In the genomic region with DNA sequence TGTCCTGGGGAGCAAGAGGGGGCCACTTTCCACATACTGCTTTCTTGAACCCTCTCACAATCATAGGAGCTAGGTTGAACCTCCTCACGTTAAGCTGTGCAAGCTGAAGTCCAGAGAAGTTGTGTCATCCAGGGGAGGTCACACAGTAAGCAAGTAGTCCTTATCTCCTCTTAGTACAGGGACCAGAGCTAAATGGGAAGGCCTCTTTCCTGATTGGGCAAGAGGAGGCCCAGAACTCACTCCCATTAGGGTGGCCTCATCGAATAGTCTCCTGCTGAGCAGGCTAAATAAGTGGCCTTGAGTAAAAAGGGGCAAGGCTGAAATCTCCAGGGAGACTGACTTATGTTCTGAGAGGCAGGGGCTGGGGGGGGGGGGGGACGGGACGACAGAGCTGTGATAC, we compare ENCODE assay signal across 10 mouse cellular contexts.
DNase-seq lines count a peak whose midpoint lies in the region; ATAC-seq and TF ChIP-seq lines count a peak whose summit lies in the region.
"Had no signal": no experiment of that assay in that cellular context is flagged by ENCODE, and none has a peak within 500 bp of the region (broad histone marks: within the 10 kb centered on the region; RNA-seq: fewer than 3 reads in every experiment).

No protein-coding gene starts in this region.

- H3K4me3 ChIP-seq in heart, embryonic 15.5 days = no peak overlapping the region
- peak overlapping the region; percentile 49; the same call in 1 of the 2 replicates for H3K4me3 ChIP-seq in E14TG2a.4 (replicated peaks; ENCODE audit: low read length)
- no peak overlapping the region for H3K4me3 ChIP-seq in liver, embryonic 15.5 days (replicated peaks)

- no peak for ATAC-seq in heart, embryonic 15.5 days (replicated peaks; ENCODE audit: insufficient number of reproducible peaks, insufficient read depth, low FRiP score, low read depth)
- peak; percentile 69 for ATAC-seq in liver, embryonic 15.5 days (ENCODE audit: insufficient read depth)

- no peak for DNase-seq in heart, postnatal 25 days (ENCODE audit: low spot score)
- peak; percentile 36 for DNase-seq in adrenal gland, postnatal 10 days
- DNase-seq in cerebellum, adult 18-20 months = no peak
- no peak for DNase-seq in Muller cell, postnatal 12 days (ENCODE audit: inconsistent ontology term)
- DNase-seq in left cerebral cortex, postnatal 36 days (ENCODE audit: low spot score in 2 of 2) = no peak

- H3K36me3 ChIP-seq in heart, embryonic 15.5 days = no peaks in the 10 kb centered on the region
- no peaks in the 10 kb centered on the region for H3K36me3 ChIP-seq in E14TG2a.4 (ENCODE audit: insufficient read depth, low read length)
- no peaks in the 10 kb centered on the region for H3K36me3 ChIP-seq in liver, embryonic 15.5 days (replicated peaks)

- WGBS in heart, embryonic 15.5 days = 45% methylated on average over 4 of the region's 4 CpGs
- 27% methylated on average over 4 of the region's 4 CpGs for WGBS in liver, embryonic 15.5 days (ENCODE audit: insufficient replicate concordance)

- H3K27ac ChIP-seq in heart, embryonic 15.5 days = peak overlapping the region; percentile 34; the same call in 1 of the 2 replicates
- H3K27ac ChIP-seq in liver, embryonic 15.5 days (replicated peaks) = no peak overlapping the region
- H3K27ac ChIP-seq: hindbrain, postnatal 0 days; macrophage had no signal

- no peak for TF ChIP-seq CTCF in E14TG2a.4 (conservative IDR thresholded peaks at IDR 0.05; ENCODE audit: low read length)

- intact Hi-C loops in heart, postnatal 25 days (cut with DNase I) = loop anchor here (1.0 kb wide), 1 partner anchor 24 kb away; no protein-coding TSS in a partner anchor
- intact Hi-C loops in left cerebral cortex, postnatal 36 days (cut with DNase I) = no loop called here

- no peak overlapping the region for H3K9ac ChIP-seq in heart, embryonic 15.5 days
- H3K9ac ChIP-seq in liver, embryonic 15.5 days = no peak overlapping the region

- no peaks in the 10 kb centered on the region for H3K9me3 ChIP-seq in heart, embryonic 15.5 days (replicated peaks)
- no peaks in the 10 kb centered on the region for H3K9me3 ChIP-seq in E14TG2a.4 (ENCODE audit: low read length)
- H3K9me3 ChIP-seq in liver, embryonic 15.5 days (replicated peaks) = no peaks in the 10 kb centered on the region

- H3K4me1 ChIP-seq in heart, embryonic 15.5 days (replicated peaks) = peaks cover 27% of the 10 kb centered on the region
- H3K4me1 ChIP-seq in E14TG2a.4 (replicated peaks; ENCODE audit: low read depth, low read length) = peaks cover 62% of the 10 kb centered on the region
- peaks cover 15% of the 10 kb centered on the region for H3K4me1 ChIP-seq in liver, embryonic 15.5 days (replicated peaks)

- H3K27me3 ChIP-seq in heart, embryonic 15.5 days = no peaks in the 10 kb centered on the region
- no peaks in the 10 kb centered on the region; the same call in 1 of the 2 replicates for H3K27me3 ChIP-seq in E14TG2a.4 (ENCODE audit: insufficient read depth, low read length)
- H3K27me3 ChIP-seq in liver, embryonic 15.5 days = no peaks in the 10 kb centered on the region; the same call in 1 of the 2 replicates

- H3K4me2 ChIP-seq in heart, embryonic 15.5 days = no peak overlapping the region
- no peak overlapping the region for H3K4me2 ChIP-seq in liver, embryonic 15.5 days
